Mouse (Mus musculus): ENCODE measurements around the gene Ei24. TPM values are rescaled to one million over a fixed set of nuclear protein-coding genes. Genes with fewer than 3 reads are reported as not detected.

Gene Ei24
- total and polyA plus RNA-seq, 3 experiments: 52.6 to 78.5 (median 70.4) TPM

DNA sequence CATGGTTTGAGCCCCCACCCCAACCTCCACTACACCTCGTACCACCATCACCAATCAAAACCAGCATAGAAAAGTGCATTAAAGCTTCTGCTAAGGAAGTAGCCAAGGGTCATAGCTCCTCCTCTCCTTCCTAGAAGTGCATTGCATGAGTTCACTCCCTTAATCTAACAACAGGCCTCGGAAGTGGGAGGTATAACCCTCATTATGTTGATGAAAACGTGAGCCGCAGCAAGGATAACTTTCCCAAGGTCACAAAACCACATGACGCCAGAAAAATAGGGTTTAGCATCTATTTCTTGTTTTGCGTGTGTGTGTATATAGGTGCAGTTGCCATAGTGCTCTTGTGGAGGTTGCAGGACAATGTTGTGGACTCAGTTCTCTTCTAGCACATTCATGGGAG, 34.2 kb upstream of the Ei24 start:
- Histone ChIP-seq H3K4me3 (no peak overlapping the region), H3K27ac (no peak overlapping the region), H3K9ac (ENCODE audit: low read depth, low read length) (no peak overlapping the region), H3K36me3 (ENCODE audit: control insufficient read depth, insufficient read depth, low read length) (no peaks in the 10 kb centered on the region), H3K4me1 (ENCODE audit: control insufficient read depth, insufficient read depth, low read length) (no peaks in the 10 kb centered on the region), H3K79me2 (replicated peaks; ENCODE audit: control insufficient read depth, insufficient read depth, low read length) (no peaks in the 10 kb centered on the region), H3K27me3 (ENCODE audit: control insufficient read depth, insufficient read depth, low read length) (no peaks in the 10 kb centered on the region)
- intact Hi-C loops (cut with DNase I): no loop called here
- 63% methylated on average over 6 of the region's 6 CpGs for WGBS
- TF ChIP-seq POLR2A (IDR thresholded peaks at IDR 0.05; ENCODE audit: insufficient read depth, low read depth, low read length) (no peak), EP300 (IDR thresholded peaks at IDR 0.05; ENCODE audit: insufficient read depth, low read depth, low read length) (no peak), CTCF (IDR thresholded peaks at IDR 0.05) (no peak)
- DNase-seq: no peak

DNA sequence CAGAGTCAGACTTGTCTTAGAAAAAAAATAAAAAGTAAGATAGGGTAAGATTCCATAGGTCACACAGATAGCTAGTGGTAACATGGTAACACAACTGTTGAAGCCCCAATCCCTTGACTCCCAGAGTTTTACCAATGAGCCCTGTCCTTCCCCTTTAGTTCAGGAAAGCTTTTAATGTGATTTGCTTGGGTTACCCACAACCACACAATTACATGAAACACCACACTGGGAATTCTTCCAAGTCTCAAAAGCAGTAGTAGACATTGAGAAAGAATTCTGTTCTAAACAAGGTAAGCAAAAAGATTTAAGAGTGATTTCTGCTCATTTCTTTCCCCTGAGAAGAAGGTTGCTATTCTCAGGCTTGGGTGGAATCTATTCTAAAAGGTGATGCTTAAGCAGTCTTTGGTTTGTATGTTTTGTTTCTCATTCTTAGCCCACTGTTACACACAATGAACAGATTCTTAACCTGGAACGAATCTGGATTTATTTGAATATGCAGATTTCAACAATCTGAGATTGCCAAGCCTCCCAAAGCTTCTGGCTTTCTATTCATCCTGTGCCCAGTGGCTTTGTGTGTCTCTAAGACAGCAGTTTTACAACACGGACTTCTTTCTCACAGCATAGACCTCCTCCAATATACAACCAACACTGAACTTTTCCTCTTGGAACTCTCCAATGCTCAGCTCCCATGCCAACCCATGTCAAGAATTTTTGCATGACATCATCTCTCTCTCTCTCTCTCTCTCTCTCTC, 29.6 kb upstream of the Ei24 start:
- no peaks in the 10 kb centered on the region for H3K4me1 ChIP-seq (ENCODE audit: control insufficient read depth, insufficient read depth, low read length)
- intact Hi-C loops (cut with DNase I): no loop called here
- H3K4me3 ChIP-seq: no peak overlapping the region
- TF ChIP-seq EP300 (IDR thresholded peaks at IDR 0.05; ENCODE audit: insufficient read depth, low read depth, low read length): no peak
- no peak for TF ChIP-seq POLR2A (IDR thresholded peaks at IDR 0.05; ENCODE audit: insufficient read depth, low read depth, low read length)
- TF ChIP-seq CTCF (IDR thresholded peaks at IDR 0.05): no peak
- H3K79me2 ChIP-seq (replicated peaks; ENCODE audit: control insufficient read depth, insufficient read depth, low read length): no peaks in the 10 kb centered on the region
- no peak overlapping the region for H3K9ac ChIP-seq (ENCODE audit: low read depth, low read length)
- WGBS: 38% methylated on average over 2 of the region's 2 CpGs
- no peaks in the 10 kb centered on the region for H3K27me3 ChIP-seq (ENCODE audit: control insufficient read depth, insufficient read depth, low read length)
- no peak for DNase-seq
- H3K27ac ChIP-seq: no peak overlapping the region
- H3K36me3 ChIP-seq (ENCODE audit: control insufficient read depth, insufficient read depth, low read length): no peaks in the 10 kb centered on the region

DNA sequence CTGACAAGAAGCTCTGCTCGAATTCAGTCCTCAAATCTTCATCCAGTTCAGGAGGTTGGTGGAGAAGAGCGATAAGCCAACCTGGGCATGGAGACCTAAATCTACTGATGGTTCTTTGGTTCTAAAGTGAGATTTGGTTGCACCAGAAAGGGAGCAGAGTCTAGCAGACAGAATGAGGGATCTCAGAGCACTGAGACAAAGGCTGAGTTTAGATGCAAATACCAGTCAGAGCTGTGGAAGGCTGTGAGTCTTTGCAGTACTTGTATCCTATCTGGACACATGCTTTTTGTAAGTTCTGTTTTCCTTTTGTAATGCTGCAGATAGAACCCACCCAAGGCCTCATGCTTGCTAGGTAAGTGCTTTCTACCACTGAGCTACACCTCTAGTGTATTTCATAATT, 24.8 kb upstream of the Ei24 start:
- H3K36me3 ChIP-seq (ENCODE audit: control insufficient read depth, insufficient read depth, low read length): no peaks in the 10 kb centered on the region
- H3K27ac ChIP-seq: no peak overlapping the region
- DNase-seq: no peak
- no peak overlapping the region for H3K9ac ChIP-seq (ENCODE audit: low read depth, low read length)
- no peaks in the 10 kb centered on the region for H3K27me3 ChIP-seq (ENCODE audit: control insufficient read depth, insufficient read depth, low read length)
- no peaks in the 10 kb centered on the region for H3K4me1 ChIP-seq (ENCODE audit: control insufficient read depth, insufficient read depth, low read length)
- intact Hi-C loops (cut with DNase I): no loop called here
- WGBS: 59% methylated on average over 2 of the region's 2 CpGs
- TF ChIP-seq CTCF (IDR thresholded peaks at IDR 0.05): no peak
- TF ChIP-seq POLR2A (IDR thresholded peaks at IDR 0.05; ENCODE audit: insufficient read depth, low read depth, low read length): no peak
- TF ChIP-seq EP300 (IDR thresholded peaks at IDR 0.05; ENCODE audit: insufficient read depth, low read depth, low read length): no peak
- H3K79me2 ChIP-seq (replicated peaks; ENCODE audit: control insufficient read depth, insufficient read depth, low read length): no peaks in the 10 kb centered on the region
- no peak overlapping the region for H3K4me3 ChIP-seq

DNA sequence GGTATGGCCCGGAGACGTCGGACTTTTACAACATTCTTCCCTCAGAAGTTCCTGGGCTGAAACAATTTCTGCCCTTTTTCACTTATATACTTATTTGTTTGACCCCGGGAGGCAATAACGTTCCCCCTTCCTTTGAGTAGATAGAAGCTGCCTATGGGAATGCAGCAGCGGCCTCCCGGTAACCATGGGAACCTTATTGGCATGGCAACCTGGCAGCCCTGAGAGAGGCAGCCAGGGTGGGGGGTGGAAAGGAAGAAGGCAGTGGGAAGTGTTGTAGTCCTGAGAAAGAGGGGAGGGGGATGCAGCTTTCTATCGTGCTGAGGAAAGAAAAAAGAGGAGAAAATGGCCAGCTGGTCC, 24.4 kb upstream of the Ei24 start, which contains the start of gene Fez1:
Gene Fez1, plus strand, starts transcription at position 221 of the 357 bp plus-strand sequence.
- intact Hi-C loops (cut with DNase I): no loop called here
- H3K27me3 ChIP-seq (ENCODE audit: control insufficient read depth, insufficient read depth, low read length): no peaks in the 10 kb centered on the region
- WGBS: 17% methylated on average over 8 of the region's 8 CpGs
- H3K27ac ChIP-seq: no peak within 1 kb of the TSS
- H3K4me1 ChIP-seq (ENCODE audit: control insufficient read depth, insufficient read depth, low read length): no peaks in the 10 kb centered on the region
- H3K79me2 ChIP-seq (replicated peaks; ENCODE audit: control insufficient read depth, insufficient read depth, low read length): no peaks in the 10 kb centered on the region
- H3K4me3 ChIP-seq: no peak within 1 kb of the TSS
- H3K9ac ChIP-seq (ENCODE audit: low read depth, low read length): no peak within 1 kb of the TSS
- DNase-seq: no peak
- TF ChIP-seq POLR2A (IDR thresholded peaks at IDR 0.05; ENCODE audit: insufficient read depth, low read depth, low read length) (no peak), CTCF (IDR thresholded peaks at IDR 0.05) (no peak), EP300 (IDR thresholded peaks at IDR 0.05; ENCODE audit: insufficient read depth, low read depth, low read length) (no peak)
- no peaks in the 10 kb centered on the region for H3K36me3 ChIP-seq (ENCODE audit: control insufficient read depth, insufficient read depth, low read length)

DNA sequence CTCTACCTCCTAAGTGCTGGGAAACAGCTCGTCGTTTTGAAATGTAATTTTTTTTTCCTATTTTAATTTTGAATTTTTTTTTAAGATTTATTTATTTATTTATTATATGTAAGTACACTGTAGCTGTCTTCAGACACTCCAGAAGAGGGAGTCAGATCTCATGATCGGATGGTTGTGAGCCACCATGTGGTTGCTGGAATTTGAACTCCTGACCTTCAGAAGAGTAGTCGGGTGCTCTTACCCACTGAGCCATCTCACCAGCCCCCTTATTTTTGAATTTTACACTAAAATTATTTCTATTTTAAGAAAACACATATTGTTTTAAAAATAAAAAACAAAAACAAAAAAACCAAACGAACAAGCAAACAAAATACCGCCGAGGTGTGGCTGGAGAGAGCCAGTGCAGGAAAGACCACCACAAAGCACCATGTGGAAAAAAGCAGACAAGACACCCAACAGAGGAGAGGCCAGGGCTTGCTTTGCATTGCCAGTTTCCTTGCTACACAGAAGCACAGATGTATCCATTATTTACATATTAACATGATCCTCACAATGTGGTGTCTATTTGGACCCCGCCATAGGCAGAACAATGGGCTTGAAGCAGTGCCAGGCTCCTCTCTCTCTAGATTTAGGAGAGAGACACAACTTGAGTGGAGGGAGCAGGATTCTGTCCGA, 23.9 kb upstream of the Ei24 start:
- no peaks in the 10 kb centered on the region for H3K36me3 ChIP-seq (ENCODE audit: control insufficient read depth, insufficient read depth, low read length)
- no peak overlapping the region for H3K4me3 ChIP-seq
- no peak for TF ChIP-seq EP300 (IDR thresholded peaks at IDR 0.05; ENCODE audit: insufficient read depth, low read depth, low read length)
- no peak for TF ChIP-seq CTCF (IDR thresholded peaks at IDR 0.05)
- no peak for TF ChIP-seq POLR2A (IDR thresholded peaks at IDR 0.05; ENCODE audit: insufficient read depth, low read depth, low read length)
- no peak for DNase-seq
- no peaks in the 10 kb centered on the region for H3K27me3 ChIP-seq (ENCODE audit: control insufficient read depth, insufficient read depth, low read length)
- intact Hi-C loops (cut with DNase I): no loop called here
- H3K79me2 ChIP-seq (replicated peaks; ENCODE audit: control insufficient read depth, insufficient read depth, low read length): no peaks in the 10 kb centered on the region
- no peaks in the 10 kb centered on the region for H3K4me1 ChIP-seq (ENCODE audit: control insufficient read depth, insufficient read depth, low read length)
- no peak overlapping the region for H3K27ac ChIP-seq
- 56% methylated on average over 9 of the region's 9 CpGs for WGBS
- no peak overlapping the region for H3K9ac ChIP-seq (ENCODE audit: low read depth, low read length)

DNA sequence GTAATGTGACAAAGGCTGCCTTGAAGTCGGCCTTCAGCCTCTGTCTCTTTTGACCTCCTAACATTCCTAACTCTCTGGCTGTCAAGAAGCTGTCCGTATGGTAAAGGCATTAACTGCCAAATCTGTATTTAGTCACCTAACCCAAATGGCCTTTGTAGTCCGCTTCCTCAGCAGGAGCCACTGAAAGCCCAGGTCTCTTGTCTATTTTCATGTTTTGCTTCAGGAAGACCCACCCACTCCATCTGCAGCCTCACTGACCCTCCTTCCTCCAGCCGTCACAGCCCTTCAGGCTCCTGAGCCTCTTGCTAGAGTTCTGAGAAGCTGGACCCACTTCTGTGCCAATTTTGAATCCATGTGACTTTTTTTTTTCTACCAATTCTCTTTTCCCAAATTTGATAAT, 21.7 kb upstream of the Ei24 start:
- Histone ChIP-seq H3K36me3 (ENCODE audit: control insufficient read depth, insufficient read depth, low read length) (no peaks in the 10 kb centered on the region), H3K79me2 (replicated peaks; ENCODE audit: control insufficient read depth, insufficient read depth, low read length) (no peaks in the 10 kb centered on the region), H3K27me3 (ENCODE audit: control insufficient read depth, insufficient read depth, low read length) (no peaks in the 10 kb centered on the region), H3K4me3 (no peak overlapping the region), H3K27ac (no peak overlapping the region), H3K4me1 (ENCODE audit: control insufficient read depth, insufficient read depth, low read length) (no peaks in the 10 kb centered on the region), H3K9ac (ENCODE audit: low read depth, low read length) (no peak overlapping the region)
- intact Hi-C loops (cut with DNase I): no loop called here
- WGBS: 36% methylated on average over 4 of the region's 4 CpGs
- no peak for DNase-seq
- TF ChIP-seq CTCF (IDR thresholded peaks at IDR 0.05) (no peak), EP300 (IDR thresholded peaks at IDR 0.05; ENCODE audit: insufficient read depth, low read depth, low read length) (no peak), POLR2A (IDR thresholded peaks at IDR 0.05; ENCODE audit: insufficient read depth, low read depth, low read length) (no peak)
